Mouse (Mus musculus) right cerebral cortex, adult 18-20 months (tissue): ENCODE measurements around the gene Ddx41.
A peak's percentile ranks its signal among the peaks of the same experiment; 100 is the strongest.
"Not testable (repeated sequence)": the region's sequence is repeated elsewhere in the genome, so short reads cannot be mapped to it uniquely, and the experiment has no call there.

Experiments
- DNase-seq: peaks from one replicate; pipeline ENCODE4 v3.0.0; 2022; ENCODE audit warnings: mixed read lengths

Ddx41 gene

GRCm38 (mm10) chr13:55536194-55537175, at the start of gene Ddx41:
Gene Ddx41, minus strand, starts transcription at chr13:55536658.
- DNase-seq = peak; percentile 100

- no peak for DNase-seq
Measured at GRCm38 (mm10) chr13:55578086-55578485, 41.6 kb upstream of the Ddx41 start.

- DNase-seq = not testable (repeated sequence)
Measured at GRCm38 (mm10) chr13:55576872-55577271, 40.4 kb upstream of the Ddx41 start.

- DNase-seq = no peak
Measured at GRCm38 (mm10) chr13:55575932-55576331, 39.5 kb upstream of the Ddx41 start.

GRCm38 (mm10) chr13:55574321-55574720, 37.9 kb upstream of the Ddx41 start:
- no peak for DNase-seq

GRCm38 (mm10) chr13:55573432-55573831, 37.0 kb upstream of the Ddx41 start, which contains the start of gene Tmed9:
Gene Tmed9, plus strand, starts transcription at chr13:55573732.
- no peak for DNase-seq

- no peak for DNase-seq
Measured at GRCm38 (mm10) chr13:55571977-55572376, 35.5 kb upstream of the Ddx41 start.

GRCm38 (mm10) chr13:55571027-55571751, 34.7 kb upstream of the Ddx41 start, which contains the start of gene Fam193b:
Gene Fam193b, minus strand, starts transcription at chr13:55571120.
- DNase-seq = peak; percentile 94

GRCm38 (mm10) chr13:55570286-55570973, 34.0 kb upstream of the Ddx41 start:
- DNase-seq = no peak

GRCm38 (mm10) chr13:55569726-55570285, 33.3 kb upstream of the Ddx41 start:
- no peak for DNase-seq

- not testable (repeated sequence) for DNase-seq
Measured at GRCm38 (mm10) chr13:55568524-55568923, 32.1 kb upstream of the Ddx41 start.

- no peak for DNase-seq
Measured at GRCm38 (mm10) chr13:55567949-55568348, 31.5 kb upstream of the Ddx41 start.

- DNase-seq = no peak
Measured at GRCm38 (mm10) chr13:55567001-55567400, 30.5 kb upstream of the Ddx41 start.

GRCm38 (mm10) chr13:55563266-55563879, 26.9 kb upstream of the Ddx41 start:
- DNase-seq = no peak

GRCm38 (mm10) chr13:55557499-55557898, 21.0 kb upstream of the Ddx41 start:
- DNase-seq = no peak

GRCm38 (mm10) chr13:55555921-55556320, 19.5 kb upstream of the Ddx41 start:
- DNase-seq = no peak

- no peak for DNase-seq
Measured at GRCm38 (mm10) chr13:55549061-55549460, 12.6 kb upstream of the Ddx41 start.

GRCm38 (mm10) chr13:55548426-55548825, 12.0 kb upstream of the Ddx41 start:
- no peak for DNase-seq

- no peak for DNase-seq
Measured at GRCm38 (mm10) chr13:55547916-55548315, 11.5 kb upstream of the Ddx41 start.

- no peak for DNase-seq
Measured at GRCm38 (mm10) chr13:55544792-55545191, 8.3 kb upstream of the Ddx41 start.

- no peak for DNase-seq
Measured at GRCm38 (mm10) chr13:55543447-55543846, 7.0 kb upstream of the Ddx41 start.

GRCm38 (mm10) chr13:55542891-55543290, 6.4 kb upstream of the Ddx41 start:
- no peak for DNase-seq
